Mouse (Mus musculus) cerebellum, adult 18-20 months (tissue): ENCODE measurements around the gene Exosc10.
A peak's percentile ranks its signal among the peaks of the same experiment; 100 is the strongest.

Source experiments
- DNase-seq, 2 experiments: peaks; one replicate each; pipeline ENCODE4 v3.0.0; 2021

Gene Exosc10

GRCm38 (mm10) chr4:148580765-148581164 is 22.5 kb downstream of the Exosc10 start:
- peak in 1 of 2 experiments; percentile 41 for DNase-seq

DNA sequence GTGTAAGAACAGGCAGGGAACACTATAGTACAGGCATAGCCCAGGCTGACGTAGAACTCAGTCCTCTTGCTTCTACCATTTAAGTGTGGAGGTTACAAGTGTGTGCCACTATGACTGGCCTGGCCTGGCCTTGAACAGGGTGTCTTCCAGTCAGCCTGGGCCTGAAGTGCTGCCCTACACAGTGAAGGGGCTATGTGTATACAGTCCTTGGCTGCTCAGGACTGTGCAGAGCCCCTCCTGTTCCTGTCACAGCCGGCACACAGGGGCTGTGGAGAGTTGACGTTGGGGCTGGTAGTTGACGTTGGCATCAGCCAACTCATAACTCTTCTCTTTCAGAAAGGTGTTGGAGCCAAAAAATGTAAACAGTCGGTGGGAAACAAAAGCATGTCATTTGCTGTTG is 23.2 kb downstream of the Exosc10 start:
- DNase-seq, result no peak

DNA sequence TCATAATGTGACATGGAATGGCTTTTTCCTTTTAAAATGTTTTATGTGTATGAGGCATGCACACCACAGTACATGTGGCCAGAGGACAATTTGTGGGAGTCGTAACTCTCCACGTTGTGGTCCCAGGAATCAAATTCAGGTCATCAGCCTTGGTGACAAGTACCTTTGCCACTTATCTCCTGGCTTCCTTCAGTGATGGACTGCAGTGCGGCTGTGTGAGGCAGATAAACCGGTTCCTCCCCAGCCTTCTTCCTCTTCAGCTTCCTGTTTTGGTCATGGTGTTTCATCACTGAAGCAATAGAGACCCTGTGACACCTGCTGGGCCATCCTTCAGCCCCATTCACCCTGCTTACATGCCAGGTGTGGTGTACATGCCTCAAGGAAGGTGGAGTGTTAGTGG is 25.0 kb downstream of the Exosc10 start:
- no peak for DNase-seq

- DNase-seq, result no peak
Measured at GRCm38 (mm10) chr4:148586648-148587047, 28.4 kb downstream of the Exosc10 start.

- DNase-seq, result peak in 1 of 2 experiments; percentile 30
Measured at GRCm38 (mm10) chr4:148588793-148589192, 30.6 kb downstream of the Exosc10 start.

- DNase-seq, result peak in 1 of 2 experiments; percentile 33
Measured at GRCm38 (mm10) chr4:148589565-148589964, 31.3 kb downstream of the Exosc10 start.

DNA sequence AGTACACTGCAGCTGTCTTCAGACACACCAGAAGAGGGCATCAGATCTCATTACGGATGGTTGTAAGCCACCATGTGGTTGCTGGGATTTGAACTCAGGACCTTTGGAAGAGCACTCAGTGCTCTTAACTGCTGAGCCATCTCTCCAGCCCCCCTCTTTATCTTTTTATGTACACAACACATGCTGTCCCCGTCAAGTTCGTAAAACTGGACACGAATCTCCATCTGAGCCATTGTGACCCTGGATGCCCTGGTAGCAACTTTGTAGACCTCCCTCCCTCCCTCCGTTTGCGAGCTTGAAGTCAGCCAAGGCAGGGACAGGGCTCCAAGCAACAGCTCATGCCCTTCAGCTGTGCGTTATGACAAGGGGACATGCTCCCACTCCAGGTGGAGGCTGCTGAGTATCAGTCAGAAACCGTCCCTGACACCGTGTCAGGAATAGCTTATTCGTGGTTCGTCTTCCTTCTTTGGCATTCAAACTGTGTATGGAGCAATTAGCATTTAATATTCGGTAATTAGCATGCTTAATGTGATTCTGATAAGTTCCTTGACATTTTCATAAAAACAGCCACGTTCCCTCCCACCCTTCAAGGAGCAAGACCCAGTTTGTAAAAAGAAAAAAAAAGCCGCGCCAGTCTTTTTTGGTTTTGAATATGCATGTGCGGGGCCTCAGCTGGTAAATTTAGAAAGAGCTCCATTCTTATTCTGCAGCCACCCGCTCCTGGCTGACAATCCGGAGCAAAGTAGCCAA is 32.4 kb downstream of the Exosc10 start:
- peak; percentile 26 to 30 for DNase-seq

DNA sequence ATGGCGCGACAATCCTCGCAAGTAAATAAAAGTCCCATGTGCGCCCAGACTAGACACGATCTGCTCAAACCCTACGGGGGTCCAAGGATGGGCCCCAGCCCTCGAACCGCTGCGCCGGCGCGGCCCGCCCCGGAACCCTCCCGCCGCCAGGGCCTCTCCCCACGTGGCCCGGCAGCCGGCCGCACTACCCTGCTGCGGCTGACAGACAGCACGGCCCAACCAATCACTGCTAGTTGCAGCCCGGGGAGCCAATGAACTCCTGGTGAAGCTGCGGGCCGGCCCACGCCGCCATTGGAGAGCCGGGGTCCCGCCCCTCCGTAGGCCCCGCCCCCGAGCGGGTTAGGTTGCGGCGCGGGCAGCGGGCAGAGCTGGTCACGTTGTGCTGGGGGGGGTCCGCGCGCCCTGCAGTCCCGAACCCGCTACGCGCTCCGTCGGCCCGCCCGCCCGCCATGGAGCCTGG is 33.0 kb downstream of the Exosc10 start, which contains the start of gene Srm:
TSS of gene Srm (plus strand) at position 333 of the 460 bp plus-strand sequence.
- peak; percentile 98 to 100 for DNase-seq

- peak in 1 of 2 experiments; percentile 37 for DNase-seq
Measured at GRCm38 (mm10) chr4:148591637-148592380, 33.6 kb downstream of the Exosc10 start.

DNA sequence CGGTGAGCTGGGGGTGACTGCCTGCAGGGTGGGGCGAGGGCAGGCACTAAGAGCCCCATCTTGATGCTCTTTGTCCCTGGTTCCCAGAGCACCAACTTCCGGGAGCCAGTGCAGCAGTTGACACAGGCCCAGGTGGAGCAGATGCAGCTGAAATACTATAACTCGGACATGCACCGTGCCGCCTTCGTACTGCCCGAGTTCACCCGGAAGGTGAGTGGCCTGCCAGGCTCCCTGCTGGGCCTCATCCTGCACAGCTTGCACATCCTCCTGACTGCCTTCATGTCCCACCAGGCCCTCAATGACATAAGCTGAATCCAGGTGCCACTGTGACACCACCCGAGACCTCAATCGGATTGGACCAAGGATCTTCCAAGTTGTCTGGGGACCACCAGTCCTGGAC is 35.8 kb downstream of the Exosc10 start:
- peak; percentile 33 to 47 for DNase-seq

DNA sequence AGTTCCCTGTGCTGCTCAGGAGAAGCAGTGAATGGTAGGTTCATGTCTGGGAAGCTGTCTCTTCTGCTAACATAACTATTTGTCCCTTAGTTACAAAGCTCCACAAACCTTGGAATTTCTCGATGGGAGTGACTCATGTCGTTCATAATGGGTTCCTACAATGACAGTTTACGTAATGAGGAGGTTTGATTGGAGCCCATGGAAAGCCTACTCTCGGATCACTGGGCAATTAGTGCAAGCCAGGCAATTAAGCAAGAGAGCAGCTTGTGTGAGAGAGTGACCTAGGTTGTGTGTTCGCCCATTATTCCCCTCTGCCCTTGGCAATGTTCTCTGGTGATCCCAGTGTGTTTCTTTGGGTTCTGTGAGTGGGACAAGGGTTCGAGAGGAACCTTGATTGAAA is 37.7 kb downstream of the Exosc10 start:
- DNase-seq, result no peak

DNA sequence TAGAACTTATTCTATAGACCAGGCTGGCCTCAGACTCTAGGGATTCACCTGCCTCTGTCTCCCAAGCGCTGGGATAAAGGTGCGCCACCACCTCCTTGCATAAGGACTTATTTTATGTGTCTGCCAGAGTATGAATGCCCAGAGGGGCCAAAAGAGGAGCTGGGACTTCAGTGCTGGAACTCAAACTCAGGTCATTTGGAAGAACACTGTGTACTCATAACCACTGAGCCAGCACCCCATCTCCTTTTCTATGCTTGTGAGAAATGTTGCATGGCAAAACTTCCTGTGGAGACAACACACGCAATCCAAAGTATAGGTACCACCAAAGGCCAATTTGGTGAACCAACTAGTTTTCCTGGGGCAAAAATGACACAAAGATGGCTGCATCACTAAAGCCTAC is 38.5 kb downstream of the Exosc10 start:
- no peak for DNase-seq

DNA sequence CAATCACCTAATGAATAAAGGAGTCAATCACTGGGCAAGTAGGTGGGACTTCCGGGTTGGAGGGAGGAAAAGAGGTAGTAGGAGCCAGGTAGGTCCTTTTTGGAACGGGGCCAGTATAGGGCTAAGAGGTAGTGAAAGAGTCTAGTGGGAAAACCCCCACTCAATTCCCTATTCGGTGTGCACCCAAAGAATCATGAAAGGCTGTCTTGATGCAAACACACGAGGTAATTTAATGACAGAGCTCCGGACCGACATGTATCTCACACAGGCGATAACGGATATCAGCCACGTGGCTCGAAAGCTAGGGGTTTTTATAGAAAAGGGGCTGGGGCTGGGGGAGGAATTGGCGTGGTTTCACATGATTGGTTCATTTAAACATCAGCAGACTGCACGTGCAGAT is 40.6 kb downstream of the Exosc10 start:
- no peak for DNase-seq

DNA sequence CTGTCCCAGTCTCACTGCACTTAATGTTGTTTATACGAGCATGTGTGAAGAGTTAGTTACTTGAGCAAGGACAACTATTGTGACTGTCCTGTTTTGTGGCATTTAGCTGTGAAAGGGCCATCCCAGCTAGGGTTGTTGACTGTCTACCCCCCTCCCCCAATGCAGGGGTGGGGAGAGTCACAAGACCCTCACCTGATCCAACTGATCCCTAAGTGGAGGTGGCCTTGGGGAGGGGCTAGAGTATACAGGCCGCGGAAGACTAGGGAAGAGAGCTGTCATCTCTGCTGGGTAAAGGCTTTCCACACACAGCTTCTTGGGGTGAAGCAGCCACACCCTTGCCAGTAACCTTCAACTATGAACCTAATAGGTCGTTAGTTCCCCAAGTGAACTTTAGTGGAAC is 42.1 kb downstream of the Exosc10 start:
- no peak for DNase-seq

- DNase-seq, result no peak
Measured at GRCm38 (mm10) chr4:148601871-148602270, 43.6 kb downstream of the Exosc10 start.

- no peak for DNase-seq
Measured at GRCm38 (mm10) chr4:148602357-148603120, 44.3 kb downstream of the Exosc10 start, which contains the start of gene Masp2. Gene Masp2 (plus strand): TSS chr4:148602554.

DNA sequence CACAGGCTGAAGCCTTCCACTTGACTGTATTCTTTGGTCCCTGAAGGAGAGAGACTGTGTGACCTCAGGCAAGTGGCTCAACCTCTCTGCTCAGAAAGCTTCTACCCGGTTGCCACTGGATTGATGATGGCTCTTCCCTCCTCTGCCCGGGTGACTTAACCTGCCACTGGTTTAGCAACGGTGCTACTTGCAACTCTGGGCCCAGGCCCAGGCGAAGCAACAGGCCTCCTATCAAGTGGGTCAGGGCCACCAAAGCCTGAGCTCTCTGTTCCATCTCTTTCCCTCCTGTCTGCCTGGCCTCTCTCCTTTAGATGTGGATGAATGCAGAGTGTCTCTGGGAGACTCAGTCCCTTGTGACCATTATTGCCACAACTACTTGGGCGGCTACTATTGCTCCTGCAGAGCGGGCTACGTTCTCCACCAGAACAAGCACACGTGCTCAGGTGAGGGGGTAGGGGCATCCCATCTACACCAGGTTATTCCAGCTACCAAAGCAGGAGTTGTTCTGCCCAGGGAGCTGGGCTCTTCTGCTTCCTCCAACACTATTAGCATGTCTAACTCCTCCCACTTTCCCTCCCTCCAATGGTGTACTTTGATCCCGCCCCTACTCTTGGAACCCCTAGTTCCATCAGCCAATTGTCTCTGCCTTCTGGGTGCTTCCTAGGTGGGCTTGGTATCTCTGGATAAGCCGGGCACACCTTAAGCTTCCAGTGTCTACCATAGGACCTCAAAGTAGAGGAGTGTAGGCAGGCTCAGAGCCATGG is 45.3 kb downstream of the Exosc10 start:
- DNase-seq, result no peak

DNA sequence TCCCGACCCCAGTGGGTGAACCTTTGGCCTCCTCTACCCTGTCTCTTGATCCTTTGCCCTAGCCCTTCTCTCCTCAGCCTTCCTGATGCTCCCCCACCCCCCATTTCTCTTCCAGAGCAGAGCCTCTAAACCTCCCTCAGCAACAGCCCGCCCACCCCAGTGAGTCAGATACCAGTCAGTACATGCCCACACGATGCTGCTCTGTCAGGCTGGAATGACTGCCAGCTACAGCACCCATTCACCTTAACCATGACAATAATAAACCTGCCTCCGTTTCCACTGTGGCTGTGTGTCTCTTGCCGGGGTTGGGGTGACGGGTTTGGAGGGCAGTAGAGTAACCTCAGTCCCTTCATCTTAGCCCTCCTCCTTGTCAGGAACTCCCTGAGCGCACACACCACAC is 45.9 kb downstream of the Exosc10 start:
- no peak for DNase-seq

DNA sequence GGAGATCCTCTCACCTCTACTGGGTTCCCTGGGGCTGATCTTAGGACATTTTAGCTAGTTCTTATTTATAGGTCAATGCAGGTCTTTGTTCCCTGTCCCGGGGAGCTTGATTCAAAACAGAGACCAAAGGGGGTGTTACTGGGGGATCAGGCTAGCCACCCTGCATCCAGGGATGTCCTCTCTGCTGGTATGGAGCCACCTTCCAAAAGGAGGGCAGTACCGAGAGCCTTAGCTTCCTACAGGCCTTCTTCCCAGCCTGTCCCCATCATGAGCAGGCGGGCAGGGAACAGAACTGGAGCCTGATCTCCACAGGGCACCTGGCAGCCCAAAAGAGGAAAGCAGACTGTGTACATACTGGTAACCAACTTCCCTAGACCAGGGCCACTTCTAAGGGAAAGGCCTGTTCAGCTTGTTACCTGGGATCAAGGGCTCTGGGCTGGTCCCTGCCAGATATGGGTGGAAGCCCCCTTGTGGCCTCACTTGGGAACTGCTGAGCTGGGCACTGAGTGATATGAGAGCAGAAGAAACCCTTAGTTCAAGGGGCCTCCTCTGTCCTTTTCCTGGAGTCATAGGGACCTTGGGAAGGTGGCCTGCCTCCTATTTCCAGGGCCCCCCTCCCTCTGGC is 46.4 kb downstream of the Exosc10 start:
- peak; percentile 56 to 65 for DNase-seq

- DNase-seq, result peak; percentile 73 to 80
Measured at GRCm38 (mm10) chr4:148607758-148608157, 49.5 kb downstream of the Exosc10 start.

GRCm38 (mm10) chr4:148609805-148610204 is 51.6 kb downstream of the Exosc10 start:
- DNase-seq, result no peak
